Mouse (Mus musculus) small intestine, adult 2 months (tissue): ENCODE measurements around the gene Cd84.

Experiments used
- CTCF ChIP-seq: fragments of 200-500 bp; IDR thresholded peaks from 2 replicates; pipeline ENCODE4 v1.5.1; 2012; ENCODE audit warnings: low read depth, mild to moderate bottlenecking, control low read depth, inconsistent platforms, low read length, moderate library complexity, mixed read lengths; ENCODE audit not compliant: insufficient replicate concordance, insufficient read length; ENCODE audit errors: extremely low read depth
- POLR2A ChIP-seq: fragments of 200-500 bp; IDR thresholded peaks from 2 replicates; pipeline ENCODE4 v1.6.1; 2012; ENCODE audit warnings: low read depth, mild to moderate bottlenecking, control low read depth, inconsistent platforms, low read length, moderate library complexity

DNA sequence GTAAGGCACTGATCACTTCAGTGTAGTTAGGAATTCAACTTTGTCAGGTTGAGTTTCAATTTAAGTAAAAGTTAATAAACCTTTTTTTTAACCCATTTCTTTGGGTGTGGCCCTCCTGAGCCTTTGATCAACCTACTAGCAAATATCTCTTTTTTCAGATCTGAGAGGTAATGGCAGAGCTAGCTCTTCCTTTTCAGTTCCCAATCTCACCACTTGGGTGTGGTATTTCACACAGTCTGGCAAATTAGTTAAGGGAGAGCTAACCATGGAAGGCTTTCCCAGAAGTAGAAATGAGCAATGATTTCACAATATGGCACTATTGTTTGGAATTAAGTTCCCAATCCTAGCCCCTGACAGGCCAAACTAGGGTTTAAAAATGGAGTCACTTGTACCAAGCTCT, 13.3 kb upstream of the Cd84 start:
- TF ChIP-seq CTCF (no peak), POLR2A (no peak)
